Mouse (Mus musculus): ENCODE results near the gene Snx13.

GRCm38 (mm10) chr12:35182675-35183074 is 135.7 kb downstream of the Snx13 start:
- TF ChIP-seq CTCF (IDR thresholded peaks at IDR 0.05) (peak; percentile 93), EP300 (IDR thresholded peaks at IDR 0.05) (no peak)

Measured in lung, postnatal 0 days (tissue).